Mouse (Mus musculus): ENCODE measurements around the gene Golga4. TPM values are rescaled to one million over a fixed set of nuclear protein-coding genes. Genes with fewer than 3 reads are reported as not detected.
A peak's percentile ranks its signal among the peaks of the same experiment; 100 is the strongest.

The Golga4 gene
- polyA plus RNA-seq, 1 experiment: 302 TPM

GRCm38 (mm10) chr9:118495933-118496332 is 10.1 kb upstream of the Golga4 start:
- TF ChIP-seq POLR2A (IDR thresholded peaks at IDR 0.05; ENCODE audit: insufficient read depth, low read depth, low read length): no peak
- TF ChIP-seq CTCF (IDR thresholded peaks at IDR 0.05; ENCODE audit: insufficient read depth, low read depth, low read length): no peak
- no peak overlapping the region for H3K27ac ChIP-seq (ENCODE audit: insufficient read depth, low read depth, low read length)
- H3K4me1 ChIP-seq (ENCODE audit: control insufficient read depth, insufficient read depth, low read length): no peaks in the 10 kb centered on the region
- 96% methylated on average over 3 of the region's 3 CpGs for WGBS
- no peak overlapping the region for H3K4me3 ChIP-seq (ENCODE audit: insufficient read depth, low read depth, low read length)

- no peak overlapping the region for H3K4me3 ChIP-seq (ENCODE audit: insufficient read depth, low read depth, low read length)
- TF ChIP-seq CTCF (IDR thresholded peaks at IDR 0.05; ENCODE audit: insufficient read depth, low read depth, low read length): no peak
- no peak for TF ChIP-seq POLR2A (IDR thresholded peaks at IDR 0.05; ENCODE audit: insufficient read depth, low read depth, low read length)
- WGBS: 88% methylated on average over 3 of the region's 3 CpGs
- no peak overlapping the region for H3K27ac ChIP-seq (ENCODE audit: insufficient read depth, low read depth, low read length)
- no peaks in the 10 kb centered on the region for H3K4me1 ChIP-seq (ENCODE audit: control insufficient read depth, insufficient read depth, low read length)
Measured at GRCm38 (mm10) chr9:118496952-118497351, 9.1 kb upstream of the Golga4 start.

GRCm38 (mm10) chr9:118498061-118498460 is 8.0 kb upstream of the Golga4 start:
- 73% methylated on average over 7 of the region's 7 CpGs for WGBS
- H3K4me3 ChIP-seq (ENCODE audit: insufficient read depth, low read depth, low read length): no peak overlapping the region
- no peak overlapping the region for H3K27ac ChIP-seq (ENCODE audit: insufficient read depth, low read depth, low read length)
- no peaks in the 10 kb centered on the region for H3K4me1 ChIP-seq (ENCODE audit: control insufficient read depth, insufficient read depth, low read length)
- no peak for TF ChIP-seq CTCF (IDR thresholded peaks at IDR 0.05; ENCODE audit: insufficient read depth, low read depth, low read length)
- no peak for TF ChIP-seq POLR2A (IDR thresholded peaks at IDR 0.05; ENCODE audit: insufficient read depth, low read depth, low read length)

- H3K4me1 ChIP-seq (ENCODE audit: control insufficient read depth, insufficient read depth, low read length): no peaks in the 10 kb centered on the region
- no peak overlapping the region for H3K4me3 ChIP-seq (ENCODE audit: insufficient read depth, low read depth, low read length)
- no peak for TF ChIP-seq POLR2A (IDR thresholded peaks at IDR 0.05; ENCODE audit: insufficient read depth, low read depth, low read length)
- no peak for TF ChIP-seq CTCF (IDR thresholded peaks at IDR 0.05; ENCODE audit: insufficient read depth, low read depth, low read length)
- 71% methylated on average over 6 of the region's 6 CpGs for WGBS
- H3K27ac ChIP-seq (ENCODE audit: insufficient read depth, low read depth, low read length): no peak overlapping the region
Measured at GRCm38 (mm10) chr9:118500963-118501362, 5.1 kb upstream of the Golga4 start.

GRCm38 (mm10) chr9:118504656-118505055 is 1.4 kb upstream of the Golga4 start:
- Histone ChIP-seq H3K4me3 (ENCODE audit: insufficient read depth, low read depth, low read length) (no peak overlapping the region), H3K4me1 (ENCODE audit: control insufficient read depth, insufficient read depth, low read length) (peaks cover 9% of the 10 kb centered on the region), H3K27ac (ENCODE audit: insufficient read depth, low read depth, low read length) (no peak overlapping the region)
- no peak for TF ChIP-seq CTCF (IDR thresholded peaks at IDR 0.05; ENCODE audit: insufficient read depth, low read depth, low read length)
- no peak for TF ChIP-seq POLR2A (IDR thresholded peaks at IDR 0.05; ENCODE audit: insufficient read depth, low read depth, low read length)
- WGBS: 91% methylated on average over 3 of the region's 3 CpGs

- Histone ChIP-seq H3K4me3 (ENCODE audit: insufficient read depth, low read depth, low read length) (peak overlapping the region; percentile 75), H3K27ac (ENCODE audit: insufficient read depth, low read depth, low read length) (no peak overlapping the region), H3K4me1 (ENCODE audit: control insufficient read depth, insufficient read depth, low read length) (peaks cover 18% of the 10 kb centered on the region)
- WGBS: under 1% methylated on average over 57 of the region's 57 CpGs
- TF ChIP-seq CTCF (IDR thresholded peaks at IDR 0.05; ENCODE audit: insufficient read depth, low read depth, low read length) (no peak), POLR2A (IDR thresholded peaks at IDR 0.05; ENCODE audit: insufficient read depth, low read depth, low read length) (no peak)
Measured at GRCm38 (mm10) chr9:118506404-118507231, 551 bp downstream of the Golga4 start.

- Histone ChIP-seq H3K27ac (ENCODE audit: insufficient read depth, low read depth, low read length) (no peak overlapping the region), H3K4me3 (ENCODE audit: insufficient read depth, low read depth, low read length) (peak overlapping the region; percentile 30; the same call in 1 of the 2 replicates), H3K4me1 (ENCODE audit: control insufficient read depth, insufficient read depth, low read length) (peaks cover 22% of the 10 kb centered on the region)
- 52% methylated on average over 6 of the region's 6 CpGs for WGBS
- TF ChIP-seq CTCF (IDR thresholded peaks at IDR 0.05; ENCODE audit: insufficient read depth, low read depth, low read length): no peak
- TF ChIP-seq POLR2A (IDR thresholded peaks at IDR 0.05; ENCODE audit: insufficient read depth, low read depth, low read length): no peak
Measured at GRCm38 (mm10) chr9:118507552-118507951, 1.5 kb downstream of the Golga4 start.

- TF ChIP-seq CTCF (IDR thresholded peaks at IDR 0.05; ENCODE audit: insufficient read depth, low read depth, low read length) (no peak), POLR2A (IDR thresholded peaks at IDR 0.05; ENCODE audit: insufficient read depth, low read depth, low read length) (no peak)
- Histone ChIP-seq H3K27ac (ENCODE audit: insufficient read depth, low read depth, low read length) (no peak overlapping the region), H3K4me1 (ENCODE audit: control insufficient read depth, insufficient read depth, low read length) (peaks cover 22% of the 10 kb centered on the region), H3K4me3 (ENCODE audit: insufficient read depth, low read depth, low read length) (no peak overlapping the region)
- 59% methylated on average over 7 of the region's 7 CpGs for WGBS
Measured at GRCm38 (mm10) chr9:118508601-118509000, 2.5 kb downstream of the Golga4 start.

GRCm38 (mm10) chr9:118510941-118511690 is 5.0 kb downstream of the Golga4 start:
- H3K27ac ChIP-seq (ENCODE audit: insufficient read depth, low read depth, low read length): no peak overlapping the region
- peaks cover 22% of the 10 kb centered on the region for H3K4me1 ChIP-seq (ENCODE audit: control insufficient read depth, insufficient read depth, low read length)
- no peak overlapping the region for H3K4me3 ChIP-seq (ENCODE audit: insufficient read depth, low read depth, low read length)
- TF ChIP-seq CTCF (IDR thresholded peaks at IDR 0.05; ENCODE audit: insufficient read depth, low read depth, low read length) (no peak), POLR2A (IDR thresholded peaks at IDR 0.05; ENCODE audit: insufficient read depth, low read depth, low read length) (no peak)
- WGBS: 85% methylated on average over 15 of the region's 15 CpGs

All from olfactory bulb, adult 2 months (tissue).